Mouse (Mus musculus): ENCODE data around the gene Pcnx. TPM values are rescaled to one million over a fixed set of nuclear protein-coding genes. Genes with fewer than 3 reads are reported as not detected.
"Not testable (repeated sequence)": the region's sequence is repeated elsewhere in the genome, so short reads cannot be mapped to it uniquely, and the experiment has no call there.

Pcnx gene
- polyA plus RNA-seq, 2 experiments, result 0.71 to 2.4 TPM

DNA sequence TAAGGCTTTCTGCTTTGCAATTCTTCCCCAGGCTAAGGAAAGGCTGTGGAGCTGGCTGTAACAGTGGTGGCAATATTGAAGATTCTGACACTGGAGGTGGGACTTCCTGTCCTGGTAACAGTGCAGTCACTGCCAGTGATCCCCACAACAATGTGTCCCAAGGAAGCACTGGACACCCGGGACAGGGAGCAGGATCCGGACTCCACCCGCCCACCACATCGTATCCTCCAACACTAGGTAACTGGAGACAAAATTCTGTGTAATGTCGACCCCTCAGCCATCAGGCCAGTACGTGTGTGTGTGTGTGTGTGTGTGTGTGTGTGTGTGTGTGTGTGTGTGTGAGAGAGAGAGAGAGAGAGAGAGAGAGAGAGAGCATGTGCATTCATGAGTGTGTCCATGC lies 133.2 kb downstream of the Pcnx start:
- WGBS (ENCODE audit: insufficient replicate concordance), result 57% methylated on average over 6 of the region's 6 CpGs
- no peaks in the 10 kb centered on the region for H3K36me3 ChIP-seq (replicated peaks; ENCODE audit: control insufficient read depth, insufficient read depth, low read depth)
- no peak overlapping the region for H3K4me3 ChIP-seq (ENCODE audit: insufficient read depth in 1 of 2, low read depth in 2 of 2, low read length in 2 of 2)
- no peak overlapping the region for H3K9ac ChIP-seq (replicated peaks)
- ATAC-seq (ENCODE audit: insufficient read depth) (no peak), DNase-seq (ENCODE audit: low read depth in 3 of 3, low spot score in 3 of 3) (no peak)
- H3K4me2 ChIP-seq (ENCODE audit: low read depth), result no peak overlapping the region
- H3K27ac ChIP-seq, result no peak overlapping the region
- no peaks in the 10 kb centered on the region for H3K4me1 ChIP-seq (replicated peaks; ENCODE audit: control insufficient read depth in 2 of 2, insufficient read depth in 2 of 2, low read length in 1 of 2)
- no peak for TF ChIP-seq EP300 (IDR thresholded peaks at IDR 0.05; ENCODE audit: low read depth)
- TF ChIP-seq CTCF (IDR thresholded peaks at IDR 0.05; ENCODE audit: low read depth), result no peak
- H3K9me3 ChIP-seq (ENCODE audit: control insufficient read depth, low read length), result no peaks in the 10 kb centered on the region
- H3K27me3 ChIP-seq (ENCODE audit: control insufficient read depth, insufficient read depth, low read length), result no peaks in the 10 kb centered on the region

DNA sequence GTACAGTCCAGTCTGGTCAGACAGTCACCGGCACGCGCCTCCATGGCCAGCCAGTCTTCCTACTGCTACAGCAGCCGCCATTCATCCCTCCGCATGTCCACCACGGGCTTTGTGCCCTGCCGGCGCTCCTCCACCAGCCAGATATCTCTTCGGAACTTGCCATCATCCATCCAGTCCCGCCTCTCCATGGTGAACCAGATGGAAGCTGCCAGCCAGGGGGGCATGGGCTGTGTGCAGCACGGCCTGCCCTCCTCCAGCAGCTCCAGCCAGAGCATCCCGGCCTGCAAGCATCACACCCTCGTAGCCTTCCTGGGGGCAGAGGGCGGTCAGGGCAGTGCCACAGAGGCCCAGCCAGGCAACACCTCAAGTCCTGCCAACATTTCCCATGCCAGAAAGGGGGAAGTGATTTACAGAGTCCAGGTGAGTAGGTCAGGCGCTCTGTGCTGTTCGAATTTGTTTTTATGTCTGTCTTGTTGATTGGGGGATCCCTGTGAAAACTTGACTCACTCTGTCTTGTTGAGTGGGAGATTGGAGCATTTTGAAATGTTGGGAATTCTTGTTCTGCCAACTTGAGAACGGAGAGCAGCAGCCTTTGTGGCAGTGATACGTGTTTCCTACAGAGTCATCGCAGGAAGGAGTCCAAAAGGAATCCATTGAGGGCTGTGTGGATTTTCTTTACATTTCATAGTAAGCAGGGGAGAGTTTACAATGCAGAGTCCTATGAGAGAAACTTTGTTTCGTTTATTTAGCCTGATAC lies 135.3 kb downstream of the Pcnx start:
- H3K36me3 ChIP-seq (replicated peaks; ENCODE audit: control insufficient read depth, insufficient read depth, low read depth), result no peaks in the 10 kb centered on the region
- H3K4me3 ChIP-seq (ENCODE audit: insufficient read depth in 1 of 2, low read depth in 2 of 2, low read length in 2 of 2), result no peak overlapping the region
- ATAC-seq (ENCODE audit: insufficient read depth) (no peak), DNase-seq (ENCODE audit: low read depth in 3 of 3, low spot score in 3 of 3) (no peak)
- no peak for TF ChIP-seq CTCF (IDR thresholded peaks at IDR 0.05; ENCODE audit: low read depth)
- TF ChIP-seq EP300 (IDR thresholded peaks at IDR 0.05; ENCODE audit: low read depth), result no peak
- no peaks in the 10 kb centered on the region for H3K9me3 ChIP-seq (ENCODE audit: control insufficient read depth, low read length)
- 74% methylated on average over 20 of the region's 20 CpGs for WGBS (ENCODE audit: insufficient replicate concordance)
- no peak overlapping the region for H3K9ac ChIP-seq (replicated peaks)
- no peak overlapping the region for H3K27ac ChIP-seq
- H3K4me1 ChIP-seq (replicated peaks; ENCODE audit: control insufficient read depth in 2 of 2, insufficient read depth in 2 of 2, low read length in 1 of 2), result no peaks in the 10 kb centered on the region
- no peak overlapping the region for H3K4me2 ChIP-seq (ENCODE audit: low read depth)
- H3K27me3 ChIP-seq (ENCODE audit: control insufficient read depth, insufficient read depth, low read length), result no peaks in the 10 kb centered on the region

- Histone ChIP-seq H3K27ac (no peak overlapping the region), H3K9me3 (ENCODE audit: control insufficient read depth, low read length) (no peaks in the 10 kb centered on the region), H3K9ac (replicated peaks) (no peak overlapping the region), H3K4me2 (ENCODE audit: low read depth) (no peak overlapping the region), H3K36me3 (replicated peaks; ENCODE audit: control insufficient read depth, insufficient read depth, low read depth) (no peaks in the 10 kb centered on the region), H3K27me3 (ENCODE audit: control insufficient read depth, insufficient read depth, low read length) (no peaks in the 10 kb centered on the region), H3K4me3 (ENCODE audit: insufficient read depth in 1 of 2, low read depth in 2 of 2, low read length in 2 of 2) (no peak overlapping the region), H3K4me1 (replicated peaks; ENCODE audit: control insufficient read depth in 2 of 2, insufficient read depth in 2 of 2, low read length in 1 of 2) (no peaks in the 10 kb centered on the region)
- ATAC-seq (ENCODE audit: insufficient read depth) (no peak), DNase-seq (ENCODE audit: low read depth in 3 of 3, low spot score in 3 of 3) (no peak)
- TF ChIP-seq EP300 (IDR thresholded peaks at IDR 0.05; ENCODE audit: low read depth) (no peak), CTCF (IDR thresholded peaks at IDR 0.05; ENCODE audit: low read depth) (no peak)
- WGBS (ENCODE audit: insufficient replicate concordance), result 68% methylated on average over 14 of the region's 14 CpGs
Observed at GRCm38 (mm10) chr12:81996679-81997362, 137.0 kb downstream of the Pcnx start.

- TF ChIP-seq EP300 (IDR thresholded peaks at IDR 0.05; ENCODE audit: low read depth) (no peak), CTCF (IDR thresholded peaks at IDR 0.05; ENCODE audit: low read depth) (no peak)
- Histone ChIP-seq H3K27ac (no peak overlapping the region), H3K9me3 (ENCODE audit: control insufficient read depth, low read length) (no peaks in the 10 kb centered on the region), H3K4me1 (replicated peaks; ENCODE audit: control insufficient read depth in 2 of 2, insufficient read depth in 2 of 2, low read length in 1 of 2) (no peaks in the 10 kb centered on the region), H3K36me3 (replicated peaks; ENCODE audit: control insufficient read depth, insufficient read depth, low read depth) (no peaks in the 10 kb centered on the region), H3K9ac (replicated peaks) (no peak overlapping the region), H3K27me3 (ENCODE audit: control insufficient read depth, insufficient read depth, low read length) (no peaks in the 10 kb centered on the region), H3K4me3 (ENCODE audit: insufficient read depth in 1 of 2, low read depth in 2 of 2, low read length in 2 of 2) (no peak overlapping the region), H3K4me2 (ENCODE audit: low read depth) (no peak overlapping the region)
- DNase-seq (ENCODE audit: low read depth in 3 of 3, low spot score in 3 of 3) (no peak), ATAC-seq (ENCODE audit: insufficient read depth) (no peak)
- 12% methylated on average over 3 of the region's 3 CpGs for WGBS (ENCODE audit: insufficient replicate concordance)
Observed at GRCm38 (mm10) chr12:81997497-81997896, 137.7 kb downstream of the Pcnx start.

DNA sequence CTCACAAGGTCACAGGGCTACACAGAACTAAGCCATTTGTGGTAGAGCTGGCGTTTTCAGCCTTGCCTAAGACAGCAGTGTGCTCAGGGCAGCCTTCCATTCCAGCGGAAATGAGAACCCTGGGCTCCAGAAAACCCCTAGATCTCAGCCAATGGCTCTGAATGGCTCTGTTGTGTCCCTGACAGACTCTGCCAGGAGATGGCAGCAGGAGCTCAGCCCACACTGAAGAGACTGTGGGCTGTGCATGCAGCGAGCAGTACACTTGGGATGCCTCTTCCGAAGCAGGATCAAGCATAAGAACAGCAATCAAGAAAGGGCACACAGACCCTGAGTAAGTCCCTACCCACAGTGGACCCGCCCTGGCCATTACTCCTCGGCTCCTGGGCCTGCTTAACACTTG lies 142.9 kb downstream of the Pcnx start:
- not testable (repeated sequence) for H3K9me3 ChIP-seq (ENCODE audit: control insufficient read depth, low read length); H3K4me3 ChIP-seq (ENCODE audit: insufficient read depth in 1 of 2, low read depth in 2 of 2, low read length in 2 of 2); H3K36me3 ChIP-seq (replicated peaks; ENCODE audit: control insufficient read depth, insufficient read depth, low read depth); H3K9ac ChIP-seq (replicated peaks); H3K27ac ChIP-seq; H3K27me3 ChIP-seq (ENCODE audit: control insufficient read depth, insufficient read depth, low read length); H3K4me1 ChIP-seq (replicated peaks; ENCODE audit: control insufficient read depth in 2 of 2, insufficient read depth in 2 of 2, low read length in 1 of 2); DNase-seq (ENCODE audit: low read depth in 3 of 3, low spot score in 3 of 3); H3K4me2 ChIP-seq (ENCODE audit: low read depth); ATAC-seq (ENCODE audit: insufficient read depth)
- WGBS (ENCODE audit: insufficient replicate concordance), result no CpG with 5 or more reads among the region's 6 CpGs

DNA sequence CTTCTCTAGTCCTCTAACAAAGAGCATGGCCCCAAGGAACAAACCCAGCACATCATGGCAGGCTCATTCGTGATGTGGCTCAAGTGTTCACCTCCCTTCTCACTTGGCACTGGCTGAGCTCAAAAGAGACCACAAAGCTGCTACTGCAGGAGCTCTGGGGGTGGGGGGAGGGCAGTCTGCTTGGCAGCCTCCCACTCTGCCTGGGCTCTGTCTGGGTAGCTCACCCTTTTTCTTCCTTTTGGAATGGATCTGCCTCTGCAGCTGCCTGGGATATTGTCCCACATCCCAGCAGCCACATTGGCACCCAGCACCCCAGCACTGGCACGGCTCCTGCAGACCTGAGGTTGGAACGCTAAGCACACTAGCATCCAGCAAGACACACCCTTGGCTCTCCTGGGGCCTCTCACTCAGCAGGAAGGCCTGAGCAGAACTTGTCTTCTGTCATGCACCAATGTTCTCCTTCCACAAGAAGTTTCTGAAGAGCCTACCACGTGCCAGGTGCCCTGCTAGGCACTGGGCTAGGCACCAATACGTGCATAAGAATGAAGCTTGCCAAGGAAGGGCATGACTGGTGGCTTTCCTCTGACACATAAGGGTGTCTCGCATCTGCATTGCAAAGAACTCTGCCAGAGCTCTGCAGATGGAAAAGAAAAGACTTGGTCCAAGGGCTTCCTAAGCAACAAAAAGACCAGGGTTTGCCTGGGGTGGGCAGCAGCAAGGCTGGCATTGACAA lies 166.2 kb downstream of the Pcnx start:
- not testable (repeated sequence) for H3K9me3 ChIP-seq (ENCODE audit: control insufficient read depth, low read length); H3K4me1 ChIP-seq (replicated peaks; ENCODE audit: control insufficient read depth in 2 of 2, insufficient read depth in 2 of 2, low read length in 1 of 2); H3K27me3 ChIP-seq (ENCODE audit: control insufficient read depth, insufficient read depth, low read length); H3K4me2 ChIP-seq (ENCODE audit: low read depth); H3K9ac ChIP-seq (replicated peaks); DNase-seq (ENCODE audit: low read depth in 3 of 3, low spot score in 3 of 3); ATAC-seq (ENCODE audit: insufficient read depth); H3K27ac ChIP-seq; H3K36me3 ChIP-seq (replicated peaks; ENCODE audit: control insufficient read depth, insufficient read depth, low read depth); H3K4me3 ChIP-seq (ENCODE audit: insufficient read depth in 1 of 2, low read depth in 2 of 2, low read length in 2 of 2)
- no CpG with 5 or more reads among the region's 6 CpGs for WGBS (ENCODE audit: insufficient replicate concordance)

GRCm38 (mm10) chr12:82033524-82033923 lies 173.7 kb downstream of the Pcnx start:
- not testable (repeated sequence) for H3K36me3 ChIP-seq (replicated peaks; ENCODE audit: control insufficient read depth, insufficient read depth, low read depth); H3K27ac ChIP-seq; DNase-seq (ENCODE audit: low read depth in 3 of 3, low spot score in 3 of 3); H3K27me3 ChIP-seq (ENCODE audit: control insufficient read depth, insufficient read depth, low read length); H3K4me2 ChIP-seq (ENCODE audit: low read depth); H3K9ac ChIP-seq (replicated peaks); H3K4me3 ChIP-seq (ENCODE audit: insufficient read depth in 1 of 2, low read depth in 2 of 2, low read length in 2 of 2); H3K4me1 ChIP-seq (replicated peaks; ENCODE audit: control insufficient read depth in 2 of 2, insufficient read depth in 2 of 2, low read length in 1 of 2); ATAC-seq (ENCODE audit: insufficient read depth); H3K9me3 ChIP-seq (ENCODE audit: control insufficient read depth, low read length)
- WGBS (ENCODE audit: insufficient replicate concordance), result no CpG with 5 or more reads among the region's 6 CpGs
